Mouse (Mus musculus) liver, embryonic 12.5 days (tissue): ENCODE data around the gene Magi2. TPM values are rescaled to one million over a fixed set of nuclear protein-coding genes. Genes with fewer than 3 reads are reported as not detected.

Experiments used
- ATAC-seq: fragments of 200-750 bp; cut with Nextera tagmentation; 2 replicates; pipeline ENCODE4 v1.8.0; 2017; ENCODE audit warnings: moderate number of reproducible peaks, mild to moderate bottlenecking, moderate library complexity
- H3K27ac ChIP-seq: fragments of 300-500 bp; sonication (generic); 2 replicates; pipeline ENCODE4 v1.5.1; 2016; ENCODE audit warnings: mild to moderate bottlenecking
- H3K27me3 ChIP-seq: fragments of 300-500 bp; sonication (generic); replicated peaks from 2 replicates; pipeline ENCODE4 v1.6.1; 2016; ENCODE audit warnings: mild to moderate bottlenecking, moderate library complexity
- H3K36me3 ChIP-seq: fragments of 300-500 bp; sonication (generic); 2 replicates; pipeline ENCODE4 v1.6.1; 2016; ENCODE audit warnings: mild to moderate bottlenecking, moderate library complexity
- H3K4me1 ChIP-seq: fragments of 300-500 bp; sonication (generic); 2 replicates; pipeline ENCODE4 v1.6.1; 2016
- H3K4me2 ChIP-seq: fragments of 300-500 bp; sonication (generic); 2 replicates; pipeline ENCODE4 v1.6.1; 2016; ENCODE audit warnings: mild to moderate bottlenecking, moderate library complexity
- H3K4me3 ChIP-seq: fragments of 300-500 bp; sonication (generic); 2 replicates; pipeline ENCODE4 v1.5.1; 2016; ENCODE audit warnings: mild to moderate bottlenecking, moderate library complexity
- H3K9ac ChIP-seq: fragments of 300-500 bp; sonication (generic); 2 replicates; pipeline ENCODE4 v1.6.1; 2016; ENCODE audit warnings: mild to moderate bottlenecking, moderate library complexity
- H3K9me3 ChIP-seq: fragments of 300-500 bp; sonication (generic); replicated peaks from 2 replicates; pipeline ENCODE4 v1.6.1; 2016; ENCODE audit warnings: mild to moderate bottlenecking, moderate library complexity
- WGBS: fragments of 180-500 bp; shearing (Covaris S2); methylation state at CpG from one replicate; pipeline ENCODE4 v1.1.7; 2016; ENCODE audit not compliant: insufficient replicate concordance; 5-methylcytosine and 5-hydroxymethylcytosine counted together
- polyA plus RNA-seq: library from polyadenylated mRNA; unstranded; fragments of >200 nt; fragmentation: Nextera tagmentation; extraction: Ambion mirVana; gene quantifications from 2 replicates; pipeline ENCODE4 v1.2.1, GENCODE M21; 2016

Gene Magi2
- polyA plus RNA-seq, 1 experiment from 2014 or later = 0.77 TPM

DNA sequence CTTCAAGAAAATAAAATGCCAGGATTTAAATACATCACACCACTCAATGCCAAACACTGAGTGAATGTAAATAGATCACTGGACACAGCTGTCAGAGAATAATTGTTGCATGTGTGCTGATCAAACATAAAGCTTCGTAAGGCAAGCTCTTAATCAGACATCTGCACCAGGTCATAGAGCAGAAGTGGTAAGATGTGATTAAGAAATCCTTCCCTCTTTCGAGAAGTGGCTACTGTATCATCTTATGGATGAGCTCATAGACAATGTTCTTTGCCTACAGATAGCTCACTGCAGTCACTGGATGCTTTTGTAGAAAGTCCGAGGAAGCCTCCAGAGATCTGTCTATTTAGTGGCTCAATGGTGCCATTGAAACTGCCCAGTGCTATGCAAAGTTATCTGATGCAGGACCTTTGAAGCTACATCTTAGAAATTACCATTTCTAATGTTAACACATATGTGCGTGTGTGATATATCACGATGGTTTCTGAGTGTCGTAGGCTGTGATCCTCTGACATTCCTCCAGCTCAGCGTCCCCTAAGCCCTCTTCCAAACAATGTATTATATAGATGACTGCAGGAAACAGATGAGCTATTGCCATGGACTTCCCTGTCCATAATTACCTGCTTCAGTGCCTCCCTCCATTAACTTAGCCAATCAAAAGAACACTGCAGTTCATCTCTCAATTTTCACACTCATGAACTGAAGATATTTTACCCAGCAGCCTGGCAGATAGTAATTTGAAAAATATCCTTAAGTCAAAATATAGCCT lies 1231.1 kb downstream of the Magi2 start:
- ATAC-seq = no peak
- no peak overlapping the region for H3K4me2 ChIP-seq
- no peak overlapping the region for H3K27ac ChIP-seq
- H3K9me3 ChIP-seq = no peaks in the 10 kb centered on the region
- no peak overlapping the region for H3K9ac ChIP-seq
- H3K36me3 ChIP-seq = no peaks in the 10 kb centered on the region
- no peak overlapping the region for H3K4me3 ChIP-seq
- no peaks in the 10 kb centered on the region for H3K4me1 ChIP-seq
- WGBS = 56% methylated on average over 7 of the region's 7 CpGs
- H3K27me3 ChIP-seq = no peaks in the 10 kb centered on the region

DNA sequence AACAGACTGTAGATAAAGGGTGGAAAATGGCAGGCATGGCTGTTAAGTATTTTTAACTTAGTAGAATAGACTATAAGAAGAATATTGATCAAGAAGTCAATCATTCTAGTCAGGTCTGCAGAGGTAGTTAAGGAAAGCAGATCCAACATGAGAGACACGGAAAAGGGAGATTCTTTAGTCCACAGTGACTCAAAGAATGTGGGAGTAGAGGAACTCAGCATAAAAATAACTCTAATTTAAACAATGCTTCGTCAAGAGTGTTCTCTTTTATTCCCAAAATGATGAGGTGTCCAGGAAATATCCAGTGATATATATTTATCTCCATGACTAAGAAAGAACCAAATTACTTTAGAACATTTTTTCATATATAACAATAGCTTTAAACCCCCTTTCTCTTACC lies 1234.9 kb downstream of the Magi2 start:
- H3K27ac ChIP-seq = no peak overlapping the region
- H3K9me3 ChIP-seq = no peaks in the 10 kb centered on the region
- no peak for ATAC-seq
- no peaks in the 10 kb centered on the region for H3K27me3 ChIP-seq
- whole genome bisulfite sequencing = 52% methylated on average over 2 of the region's 2 CpGs
- no peak overlapping the region for H3K4me3 ChIP-seq
- no peak overlapping the region for H3K4me2 ChIP-seq
- no peak overlapping the region for H3K9ac ChIP-seq
- H3K36me3 ChIP-seq = no peaks in the 10 kb centered on the region
- H3K4me1 ChIP-seq = no peaks in the 10 kb centered on the region

DNA sequence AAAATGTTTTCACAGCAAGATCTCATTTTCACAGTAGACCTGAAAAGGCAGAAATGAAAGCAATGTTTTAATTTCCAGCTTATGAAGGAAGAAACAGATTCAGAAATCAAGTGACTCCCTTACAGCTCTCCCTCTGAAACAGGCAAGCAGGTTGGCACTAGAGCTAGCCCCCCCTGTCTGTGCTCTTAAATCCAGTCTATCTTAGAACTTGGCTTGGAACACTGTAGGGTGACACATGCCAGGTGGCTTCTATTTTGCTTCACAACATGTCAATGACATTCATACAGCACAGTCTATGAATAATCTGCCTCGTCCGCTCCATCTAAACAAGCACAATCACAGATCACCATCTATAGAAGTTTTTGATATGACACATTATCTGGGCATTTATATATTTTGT lies 1235.5 kb downstream of the Magi2 start:
- Histone ChIP-seq H3K4me3 (no peak overlapping the region), H3K4me1 (no peaks in the 10 kb centered on the region), H3K36me3 (no peaks in the 10 kb centered on the region), H3K9me3 (no peaks in the 10 kb centered on the region), H3K9ac (no peak overlapping the region), H3K4me2 (no peak overlapping the region), H3K27ac (no peak overlapping the region), H3K27me3 (no peaks in the 10 kb centered on the region)
- no peak for ATAC-seq
- 72% methylated on average over 2 of the region's 2 CpGs for WGBS

DNA sequence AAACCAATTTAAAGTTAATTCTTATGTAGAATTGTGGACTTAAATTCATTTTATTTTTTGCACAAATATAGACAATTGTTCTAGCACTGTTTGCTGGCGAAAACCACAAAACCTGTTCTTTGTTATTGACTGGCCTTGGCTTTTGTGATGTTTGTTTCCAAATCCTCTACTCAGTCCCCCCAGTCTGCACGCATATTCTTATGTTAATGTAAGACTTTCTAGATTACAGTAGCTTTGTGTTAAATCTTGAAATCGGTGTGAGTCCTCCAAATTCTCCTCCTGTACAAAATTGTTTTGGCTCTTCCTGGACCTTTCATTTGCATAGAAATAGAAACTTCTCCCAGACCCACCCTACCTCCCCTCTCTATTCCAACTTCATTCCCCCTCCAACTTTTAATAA lies 1242.9 kb downstream of the Magi2 start:
- WGBS = 56% methylated on average over 3 of the region's 3 CpGs
- Histone ChIP-seq H3K27ac (no peak overlapping the region), H3K9ac (no peak overlapping the region), H3K4me3 (no peak overlapping the region), H3K4me1 (no peaks in the 10 kb centered on the region), H3K4me2 (no peak overlapping the region), H3K9me3 (no peaks in the 10 kb centered on the region), H3K36me3 (no peaks in the 10 kb centered on the region), H3K27me3 (no peaks in the 10 kb centered on the region)
- no peak for ATAC-seq

DNA sequence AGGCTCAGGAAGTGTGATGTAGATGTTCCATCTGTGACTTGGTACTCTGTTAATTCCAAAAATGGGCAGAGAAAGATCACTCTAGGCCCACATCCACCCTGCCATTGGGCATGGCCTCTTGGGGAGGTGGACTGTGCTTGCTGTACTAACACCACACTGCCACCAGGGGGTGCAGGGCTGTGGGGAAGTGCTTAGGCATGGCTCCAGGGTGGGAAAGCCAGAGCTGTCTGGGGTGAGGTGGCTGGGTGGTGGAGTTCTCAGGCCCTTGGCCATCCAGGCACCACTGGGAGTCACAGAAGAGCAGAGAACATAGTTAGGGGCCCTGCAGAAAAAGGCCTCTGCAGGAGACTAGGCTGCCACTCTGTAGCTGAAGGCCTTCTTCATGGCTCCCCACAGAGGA lies 1243.6 kb downstream of the Magi2 start:
- no peak overlapping the region for H3K4me2 ChIP-seq
- ATAC-seq = no peak
- no peak overlapping the region for H3K4me3 ChIP-seq
- H3K27me3 ChIP-seq = no peaks in the 10 kb centered on the region
- H3K4me1 ChIP-seq = no peaks in the 10 kb centered on the region
- H3K9ac ChIP-seq = no peak overlapping the region
- no peaks in the 10 kb centered on the region for H3K9me3 ChIP-seq
- no peak overlapping the region for H3K27ac ChIP-seq
- no peaks in the 10 kb centered on the region for H3K36me3 ChIP-seq

DNA sequence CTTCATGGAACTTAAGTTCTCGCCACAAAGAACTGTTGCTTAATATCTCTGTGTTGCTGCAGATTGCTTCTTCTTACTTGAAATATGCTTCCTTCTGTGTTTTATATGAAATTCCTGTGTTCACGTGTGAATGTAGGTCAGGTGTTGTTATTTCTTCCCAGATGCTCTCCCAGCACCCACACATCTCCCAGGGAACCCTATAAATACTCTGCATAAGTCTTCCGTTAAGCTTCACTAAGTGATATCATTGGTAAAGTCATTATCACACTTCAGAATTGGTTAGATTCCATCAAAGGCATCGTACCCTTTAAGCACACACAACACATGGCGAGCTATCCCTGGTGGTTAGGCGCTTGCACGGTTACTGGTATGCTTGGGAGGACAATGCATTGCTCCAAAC lies 1257.7 kb downstream of the Magi2 start:
- Histone ChIP-seq H3K4me3 (no peak overlapping the region), H3K4me2 (no peak overlapping the region), H3K27me3 (no peaks in the 10 kb centered on the region), H3K27ac (no peak overlapping the region), H3K9me3 (no peaks in the 10 kb centered on the region), H3K36me3 (no peaks in the 10 kb centered on the region), H3K4me1 (no peaks in the 10 kb centered on the region), H3K9ac (no peak overlapping the region)
- ATAC-seq = no peak
- WGBS = 60% methylated on average over 7 of the region's 7 CpGs

DNA sequence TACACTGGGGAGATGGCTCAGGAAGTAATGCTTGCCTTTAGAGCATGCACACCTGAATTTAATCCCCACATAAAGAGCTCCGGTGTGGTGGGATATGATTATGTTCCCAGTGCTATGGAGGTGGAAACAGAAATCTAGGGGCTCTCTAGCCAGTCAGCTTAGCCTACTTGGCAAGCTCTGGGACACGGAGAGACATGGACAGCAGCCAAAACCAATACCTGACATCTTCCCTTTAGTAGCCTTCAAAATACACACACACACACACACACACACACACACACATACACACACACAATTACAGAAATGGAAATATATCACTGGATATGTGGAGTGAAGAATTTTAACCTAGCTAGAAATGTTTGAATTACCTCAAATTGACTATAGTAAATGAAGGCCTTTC lies 1265.1 kb downstream of the Magi2 start:
- H3K4me3 ChIP-seq = no peak overlapping the region
- H3K27ac ChIP-seq = no peak overlapping the region
- no peak overlapping the region for H3K9ac ChIP-seq
- no peaks in the 10 kb centered on the region for H3K36me3 ChIP-seq
- H3K27me3 ChIP-seq = no peaks in the 10 kb centered on the region
- WGBS = 78% methylated on average over 2 of the region's 2 CpGs
- no peak overlapping the region for H3K4me2 ChIP-seq
- ATAC-seq = no peak
- H3K9me3 ChIP-seq = no peaks in the 10 kb centered on the region
- H3K4me1 ChIP-seq = no peaks in the 10 kb centered on the region

DNA sequence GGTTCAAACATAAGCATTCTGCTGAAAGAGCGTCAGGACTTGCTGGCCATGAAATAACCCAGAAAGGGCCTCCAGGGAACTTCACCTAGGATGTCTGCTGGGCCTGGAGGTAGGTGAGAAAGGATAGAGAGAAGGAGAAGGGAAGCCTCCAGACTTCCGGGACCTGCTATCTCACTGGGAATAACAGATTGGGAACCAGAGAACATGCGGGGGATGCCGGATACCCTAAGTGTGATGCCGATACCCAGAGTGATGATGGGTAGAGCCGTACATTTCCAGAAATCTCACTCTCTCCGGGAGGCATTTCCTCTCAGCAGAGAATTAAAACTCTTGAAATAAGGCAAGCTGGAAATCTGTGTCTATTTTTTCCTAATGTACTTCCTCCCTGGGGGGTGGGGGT lies 1265.8 kb downstream of the Magi2 start:
- 73% methylated on average over 7 of the region's 7 CpGs for WGBS
- H3K4me2 ChIP-seq = no peak overlapping the region
- H3K9me3 ChIP-seq = no peaks in the 10 kb centered on the region
- no peaks in the 10 kb centered on the region for H3K27me3 ChIP-seq
- H3K9ac ChIP-seq = no peak overlapping the region
- no peaks in the 10 kb centered on the region for H3K4me1 ChIP-seq
- no peak overlapping the region for H3K4me3 ChIP-seq
- no peaks in the 10 kb centered on the region for H3K36me3 ChIP-seq
- ATAC-seq = no peak
- H3K27ac ChIP-seq = no peak overlapping the region

DNA sequence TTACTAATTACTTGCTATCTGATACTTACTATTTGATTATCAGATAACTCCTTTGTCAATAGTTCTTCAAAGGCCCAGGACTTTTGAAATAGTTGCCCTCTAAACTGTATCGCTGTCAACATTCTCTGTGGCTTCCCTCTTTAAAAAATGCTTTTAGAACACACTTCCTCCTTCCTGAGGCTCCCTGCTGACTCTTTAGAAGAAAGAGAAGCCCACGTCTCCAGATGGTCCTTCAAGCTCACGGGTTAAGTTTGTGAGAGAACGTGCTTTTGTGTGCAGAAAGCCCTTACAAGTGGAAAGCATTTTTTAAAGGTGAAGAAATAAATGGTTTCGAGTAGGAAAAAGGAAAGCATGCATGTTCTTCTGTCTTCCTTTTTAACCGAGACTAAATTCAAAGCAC lies 1267.2 kb downstream of the Magi2 start:
- H3K4me3 ChIP-seq = no peak overlapping the region
- 27% methylated on average over 6 of the region's 6 CpGs for WGBS
- no peaks in the 10 kb centered on the region for H3K9me3 ChIP-seq
- no peaks in the 10 kb centered on the region for H3K27me3 ChIP-seq
- H3K36me3 ChIP-seq = no peaks in the 10 kb centered on the region
- no peak overlapping the region for H3K9ac ChIP-seq
- H3K4me1 ChIP-seq = no peaks in the 10 kb centered on the region
- H3K4me2 ChIP-seq = no peak overlapping the region
- no peak overlapping the region for H3K27ac ChIP-seq
- no peak for ATAC-seq

DNA sequence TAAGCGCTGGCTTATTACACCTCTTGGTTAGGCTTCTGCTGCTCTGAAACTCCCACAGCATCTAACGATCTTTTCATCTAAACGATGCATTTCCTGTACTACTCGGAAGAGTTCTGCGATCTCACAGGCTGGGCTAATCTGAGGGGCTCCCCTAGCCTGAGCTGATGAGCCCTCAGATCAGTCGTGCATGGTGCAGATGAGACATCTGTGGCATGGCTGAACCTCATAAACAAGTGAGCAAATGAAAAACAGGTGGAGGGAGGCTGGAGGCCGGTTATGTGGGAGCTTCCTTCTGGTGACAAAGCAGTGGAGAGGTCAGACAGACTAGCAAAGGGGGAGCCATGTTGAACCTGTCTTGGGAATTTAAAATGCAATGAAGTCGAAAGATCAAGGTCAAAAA lies 1270.1 kb downstream of the Magi2 start:
- ATAC-seq = no peak
- WGBS = 54% methylated on average over 8 of the region's 8 CpGs
- H3K27me3 ChIP-seq = no peaks in the 10 kb centered on the region

DNA sequence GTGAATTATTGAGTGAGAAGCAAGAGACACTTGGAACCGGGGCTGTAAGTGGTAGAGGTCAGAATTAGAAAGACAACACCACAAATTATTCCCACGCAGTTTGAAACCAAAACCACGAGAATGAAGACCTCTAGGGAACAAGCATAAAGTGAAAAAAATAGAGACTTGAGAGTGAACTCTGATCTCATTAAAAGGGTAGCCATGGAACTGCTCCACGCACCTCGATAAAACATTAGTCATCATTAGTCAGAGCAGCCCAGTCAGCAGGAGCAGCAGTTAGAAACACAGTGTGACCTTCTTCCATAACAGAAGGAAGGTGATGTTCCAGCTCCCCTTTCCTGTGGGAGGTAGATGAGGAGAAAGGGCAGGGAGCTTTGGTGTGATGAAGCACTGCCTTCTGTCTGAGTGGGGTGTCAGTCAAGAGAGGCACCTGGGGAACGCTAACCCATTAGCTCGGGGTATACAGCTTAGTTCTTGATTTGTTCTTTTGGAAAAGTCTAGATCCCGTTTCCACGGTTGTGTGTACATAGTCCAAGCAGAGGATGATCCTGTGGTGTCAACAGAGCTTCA lies 1272.3 kb downstream of the Magi2 start:
- no peaks in the 10 kb centered on the region for H3K9me3 ChIP-seq
- no peak overlapping the region for H3K9ac ChIP-seq
- no peak overlapping the region for H3K27ac ChIP-seq
- no peak for ATAC-seq
- H3K4me1 ChIP-seq = no peaks in the 10 kb centered on the region
- no peaks in the 10 kb centered on the region for H3K36me3 ChIP-seq
- H3K4me3 ChIP-seq = no peak overlapping the region
- no peak overlapping the region for H3K4me2 ChIP-seq
- H3K27me3 ChIP-seq = no peaks in the 10 kb centered on the region
- WGBS = 50% methylated on average over 9 of the region's 9 CpGs

More for the DNA sequence above, 1270.1 kb downstream of the Magi2 start:
- Histone ChIP-seq H3K4me3 (no peak overlapping the region), H3K4me2 (no peak overlapping the region), H3K9ac (no peak overlapping the region), H3K9me3 (no peaks in the 10 kb centered on the region), H3K4me1 (no peaks in the 10 kb centered on the region), H3K27ac (no peak overlapping the region), H3K36me3 (no peaks in the 10 kb centered on the region)

DNA sequence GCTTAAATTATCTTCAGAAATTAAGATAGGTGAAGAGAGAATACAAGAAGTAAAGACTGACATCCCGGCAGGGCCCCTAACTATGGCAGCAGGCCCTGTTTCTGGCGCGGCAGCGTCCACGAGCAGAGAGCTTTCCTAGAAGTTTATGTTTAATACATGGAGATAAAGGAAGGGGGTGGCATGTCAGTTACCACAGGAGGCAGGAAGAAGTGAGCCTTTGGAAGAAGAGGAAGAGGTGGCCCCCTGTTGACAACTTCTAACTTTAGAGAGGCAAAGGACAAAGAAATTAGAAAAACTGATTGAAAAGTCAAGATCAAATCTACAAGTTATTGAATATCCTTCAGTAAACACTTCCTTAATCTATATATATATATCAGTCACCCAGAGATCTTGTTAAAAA lies 1281.8 kb downstream of the Magi2 start:
- Histone ChIP-seq H3K4me2 (no peak overlapping the region), H3K9me3 (no peaks in the 10 kb centered on the region), H3K4me3 (no peak overlapping the region), H3K36me3 (no peaks in the 10 kb centered on the region), H3K27me3 (peaks cover 14% of the 10 kb centered on the region; the same call in 1 of the 2 replicates), H3K4me1 (no peaks in the 10 kb centered on the region), H3K9ac (no peak overlapping the region), H3K27ac (no peak overlapping the region)
- ATAC-seq = no peak
- 32% methylated on average over 5 of the region's 5 CpGs for WGBS

DNA sequence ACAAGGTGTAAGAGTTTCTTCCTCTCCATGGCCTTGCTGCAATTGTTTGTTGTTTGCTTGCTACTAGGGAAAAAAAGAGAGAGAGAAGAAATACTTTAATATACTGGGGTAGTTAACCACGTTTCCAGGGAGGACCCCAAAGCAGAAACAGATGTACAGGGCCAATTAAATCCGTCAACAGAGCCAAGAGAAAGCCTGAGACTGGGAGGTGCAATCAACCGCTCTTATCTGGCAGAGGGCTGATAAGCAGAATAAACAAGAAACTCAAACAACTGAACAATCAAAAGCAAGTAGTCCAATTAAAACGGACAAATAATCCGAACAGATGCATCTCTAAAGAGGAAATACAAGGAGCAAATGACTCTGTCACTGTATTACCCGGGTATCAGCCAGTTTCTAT lies 1282.8 kb downstream of the Magi2 start:
- Histone ChIP-seq H3K9ac (no peak overlapping the region), H3K4me2 (no peak overlapping the region), H3K9me3 (no peaks in the 10 kb centered on the region), H3K27me3 (peaks cover 14% of the 10 kb centered on the region; the same call in 1 of the 2 replicates), H3K4me3 (no peak overlapping the region), H3K27ac (no peak overlapping the region), H3K36me3 (no peaks in the 10 kb centered on the region), H3K4me1 (no peaks in the 10 kb centered on the region)
- ATAC-seq = no peak
- WGBS = 40% methylated on average over 6 of the region's 6 CpGs
